Mouse (Mus musculus) myocyte (in vitro differentiated cells): Measurements from ENCODE around the gene Zxdc. TPM values are rescaled to one million over a fixed set of nuclear protein-coding genes. Genes with fewer than 3 reads are reported as not detected.

Experiments
- H3K27me3 ChIP-seq: one replicate; pipeline ENCODE4 v1.6.1; 2011; ENCODE audit not compliant: control insufficient read depth, insufficient read depth, insufficient read length
- H3K36me3 ChIP-seq: one replicate; pipeline ENCODE4 v1.6.1; 2011; ENCODE audit not compliant: control insufficient read depth, insufficient read depth
- H3K4me2 ChIP-seq: one replicate; pipeline ENCODE4 v1.6.1; 2011; ENCODE audit warnings: low read depth, control low read depth
- H3K4me3 ChIP-seq: one replicate; pipeline ENCODE4 v1.5.1; 2011; ENCODE audit warnings: mild to moderate bottlenecking, control low read depth, moderate library complexity
- H3K79me2 ChIP-seq: one replicate; pipeline ENCODE4 v1.6.1; 2011; ENCODE audit not compliant: control insufficient read depth, insufficient read depth
- H3ac ChIP-seq: one replicate; pipeline ENCODE4 v1.6.1; 2011; ENCODE audit not compliant: control insufficient read depth, insufficient read length
- CEBPB ChIP-seq: IDR thresholded peaks from 2 replicates; pipeline ENCODE4 v1.6.1; 2011; ENCODE audit warnings: mild to moderate bottlenecking, moderate library complexity; ENCODE audit not compliant: poor library complexity, insufficient read depth, severe bottlenecking
- E2F4 ChIP-seq: IDR thresholded peaks from one replicate; pipeline ENCODE4 v1.6.1; 2011; ENCODE audit warnings: mild to moderate bottlenecking, control low read depth, moderate library complexity; ENCODE audit not compliant: insufficient read depth
- MAX ChIP-seq: IDR thresholded peaks from one replicate; pipeline ENCODE4 v1.6.1; 2011; ENCODE audit warnings: low read depth, mild to moderate bottlenecking, control low read depth
- MYOD1 ChIP-seq, 3 experiments: IDR thresholded peaks; one replicate each; pipeline ENCODE4 v1.6.1; 2011; ENCODE audit warnings: control low read depth in 2 of 3, low read depth in 2 of 3, mild to moderate bottlenecking in 2 of 3, moderate library complexity in 1 of 3; ENCODE audit not compliant: insufficient read length in 2 of 3, control insufficient read depth in 1 of 3
- MYOG ChIP-seq, 3 experiments: IDR thresholded peaks; one replicate each; pipeline ENCODE4 v1.6.1; 2011; ENCODE audit warnings: control low read depth in 2 of 3, low read depth in 2 of 3, mild to moderate bottlenecking in 2 of 3; ENCODE audit not compliant: insufficient read length in 2 of 3, control insufficient read depth in 1 of 3, insufficient read depth in 1 of 3
- POLR2A ChIP-seq: IDR thresholded peaks from one replicate; pipeline ENCODE4 v1.6.1; 2011; ENCODE audit warnings: low read depth, mild to moderate bottlenecking, control low read depth, moderate library complexity; ENCODE audit not compliant: insufficient read length
- POLR2AphosphoS2 ChIP-seq: IDR thresholded peaks from one replicate; pipeline ENCODE4 v1.6.1; 2011; ENCODE audit warnings: low read depth, control low read depth; ENCODE audit not compliant: insufficient read length
- REST ChIP-seq: IDR thresholded peaks from one replicate; pipeline ENCODE4 v1.6.1; 2011; ENCODE audit warnings: mild to moderate bottlenecking, control low read depth, moderate library complexity; ENCODE audit not compliant: insufficient read depth, insufficient read length
- SRF ChIP-seq: IDR thresholded peaks from one replicate; pipeline ENCODE4 v1.6.1; 2011; ENCODE audit warnings: low read depth; ENCODE audit not compliant: control insufficient read depth, insufficient read length
- TCF12 ChIP-seq: IDR thresholded peaks from one replicate; pipeline ENCODE4 v1.6.1; 2011; ENCODE audit warnings: mild to moderate bottlenecking, control low read depth; ENCODE audit not compliant: poor library complexity, insufficient read depth, severe bottlenecking
- TCF3 ChIP-seq: IDR thresholded peaks from one replicate; pipeline ENCODE4 v1.6.1; 2011; ENCODE audit warnings: low read depth, control low read depth; ENCODE audit not compliant: insufficient read length
- USF1 ChIP-seq: IDR thresholded peaks from one replicate; pipeline ENCODE4 v1.6.1; 2011; ENCODE audit warnings: low read depth, mild to moderate bottlenecking, control low read depth, moderate library complexity
- polyA plus RNA-seq: library from polyadenylated mRNA; unstranded; fragments of >200 nt; fragmentation: generic; extraction: Trizol; gene quantifications from one replicate; pipeline ENCODE4 v1.2.1, GENCODE M21; 2012; ENCODE audit warnings: missing spikeins

Zxdc gene
- polyA plus RNA-seq, 1 experiment = 7.6 TPM

DNA sequence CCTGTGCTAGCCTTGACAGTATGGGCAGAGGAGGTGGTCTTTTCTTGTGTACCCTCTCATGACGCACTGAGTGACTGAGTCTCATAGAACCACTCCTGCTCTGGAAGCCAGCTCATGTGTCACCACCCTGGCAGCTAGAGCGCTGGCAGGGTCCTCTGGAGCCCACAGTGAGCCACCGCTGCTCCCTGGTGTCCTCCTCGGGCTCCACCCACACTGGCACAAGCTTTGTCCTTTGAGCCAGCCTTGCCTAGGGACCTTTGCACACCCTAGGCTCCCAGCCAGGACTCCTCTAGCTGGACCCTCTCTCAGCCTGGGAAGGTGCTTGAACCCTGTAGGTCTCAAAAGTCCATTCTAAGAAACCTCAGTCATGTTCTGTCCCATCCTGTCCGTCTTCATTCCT, 81.4 kb downstream of the Zxdc start:
- TF ChIP-seq POLR2A = no peak
- TF ChIP-seq REST = no peak
- no peak for TF ChIP-seq CEBPB
- TF ChIP-seq USF1 = no peak
- TF ChIP-seq MAX = no peak
- no peak for TF ChIP-seq MYOG (IDR thresholded peaks at IDR 0.05; ENCODE audit: control insufficient read depth in 1 of 3, insufficient read depth in 1 of 3, insufficient read length in 2 of 3, low read depth in 2 of 3)
- no peak for TF ChIP-seq POLR2AphosphoS2
- Histone ChIP-seq H3K4me3 (no peak overlapping the region), H3K79me2 (no peaks in the 10 kb centered on the region), H3K27me3 (peaks cover 10% of the 10 kb centered on the region), H3ac (no peak overlapping the region), H3K4me2 (no peak overlapping the region), H3K36me3 (no peaks in the 10 kb centered on the region)

DNA sequence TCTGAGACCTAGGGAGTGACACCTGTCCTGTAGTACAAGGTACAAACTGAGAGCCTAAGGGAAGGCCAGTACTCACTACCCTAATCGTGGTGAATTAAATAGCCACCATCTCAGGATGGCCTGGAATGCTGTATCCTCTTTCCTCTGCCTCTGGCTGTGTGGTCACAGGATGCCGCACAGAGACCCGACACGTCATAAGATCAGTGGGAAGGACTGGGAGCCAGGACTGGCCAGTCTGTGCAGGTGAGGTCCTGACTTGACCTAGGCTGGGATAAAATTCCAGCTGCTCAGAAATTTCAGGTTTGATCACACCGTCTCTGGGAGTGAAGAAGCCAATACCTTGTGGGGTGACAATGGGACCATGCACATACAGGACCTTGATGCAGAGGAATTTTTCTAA, 82.2 kb downstream of the Zxdc start:
- Histone ChIP-seq H3K4me2 (no peak overlapping the region), H3K27me3 (peaks cover 10% of the 10 kb centered on the region), H3K36me3 (no peaks in the 10 kb centered on the region), H3K79me2 (no peaks in the 10 kb centered on the region), H3ac (no peak overlapping the region), H3K4me3 (no peak overlapping the region)
- TF ChIP-seq POLR2AphosphoS2 (no peak), MAX (no peak), E2F4 (no peak), USF1 (no peak), POLR2A (no peak), REST (no peak)

DNA sequence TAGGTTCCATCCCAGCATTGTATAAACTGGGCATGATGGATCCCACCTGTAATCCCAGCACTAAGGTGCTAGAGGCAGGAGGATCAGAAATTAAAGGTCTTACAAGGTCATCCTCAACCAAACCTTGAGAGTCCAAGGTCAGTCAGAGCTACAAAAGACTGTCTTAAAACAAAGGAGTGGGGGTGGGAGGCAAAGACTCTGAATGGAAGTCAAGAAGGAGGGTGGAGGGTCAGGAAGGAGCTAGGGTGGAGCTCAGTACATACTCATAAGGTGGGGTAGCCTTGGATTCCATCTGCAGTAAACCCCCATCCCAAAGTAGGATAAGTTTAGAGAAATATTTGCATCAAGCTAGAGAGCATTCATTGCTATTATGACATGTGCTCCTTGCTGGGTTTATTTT, 83.3 kb downstream of the Zxdc start:
- H3K4me2 ChIP-seq = no peak overlapping the region
- no peak overlapping the region for H3K4me3 ChIP-seq
- H3ac ChIP-seq = no peak overlapping the region
- no peaks in the 10 kb centered on the region for H3K79me2 ChIP-seq
- H3K36me3 ChIP-seq = no peaks in the 10 kb centered on the region
- TF ChIP-seq MYOG (IDR thresholded peaks at IDR 0.05; ENCODE audit: control insufficient read depth in 1 of 3, insufficient read depth in 1 of 3, insufficient read length in 2 of 3, low read depth in 2 of 3) (no peak), MYOD1 (IDR thresholded peaks at IDR 0.05; ENCODE audit: control insufficient read depth in 1 of 3, insufficient read length in 2 of 3, low read depth in 2 of 3) (no peak), TCF12 (no peak), TCF3 (no peak), SRF (no peak), REST (no peak), CEBPB (no peak), MAX (no peak), USF1 (no peak)
- H3K27me3 ChIP-seq = peaks cover 13% of the 10 kb centered on the region

Other genes starting within 250 kb of the Zxdc start
- not detected for gene Vmn1r51, start 246.9 kb upstream of the Zxdc start, polyA plus RNA-seq
- not detected for gene Vmn1r52, start 194.7 kb upstream of the Zxdc start, polyA plus RNA-seq
- gene V1ra8, start 166.7 kb upstream of the Zxdc start, polyA plus RNA-seq = not detected
- not detected for gene Vmn1r53, start 145.1 kb upstream of the Zxdc start, polyA plus RNA-seq
- gene Vmn1r54, start 123.2 kb upstream of the Zxdc start, polyA plus RNA-seq = not detected
- gene BC048671, start 68.3 kb upstream of the Zxdc start, polyA plus RNA-seq = not detected
- 3.9 TPM for gene Chst13, start 44.3 kb upstream of the Zxdc start, polyA plus RNA-seq
- gene Uroc1, start 36.2 kb upstream of the Zxdc start, polyA plus RNA-seq = not detected
- gene Cfap100, start 59.3 kb downstream of the Zxdc start, polyA plus RNA-seq = 0.02 TPM
- gene Klf15, start 93.1 kb downstream of the Zxdc start, polyA plus RNA-seq = 1.8 TPM
- 1.1 TPM for gene Aldh1l1, start 116.9 kb downstream of the Zxdc start, polyA plus RNA-seq
- 2.5 TPM for gene Slc41a3, start 235.2 kb downstream of the Zxdc start, polyA plus RNA-seq